Mouse (Mus musculus) heart, postnatal 0 days (tissue): ENCODE measurements around the gene Shisal2a.

Source experiments
- CTCF ChIP-seq: IDR thresholded peaks from 2 replicates; pipeline ENCODE4 v1.5.1; 2016; ENCODE audit warnings: antibody characterized with exemption, control low read depth, low read depth
- EP300 ChIP-seq: IDR thresholded peaks from 2 replicates; pipeline ENCODE4 v1.6.1; 2016; ENCODE audit warnings: antibody characterized with exemption, low read depth

GRCm38 (mm10) chr4:108323588-108323987, 59.6 kb downstream of the Shisal2a start:
- no peak for TF ChIP-seq CTCF
- TF ChIP-seq EP300 = no peak
